Mouse (Mus musculus) cerebellum, adult 18-20 months (tissue): Measurements from ENCODE around the gene Ildr1.

Experiments
- DNase-seq, 2 experiments: peaks; one replicate each; pipeline ENCODE4 v3.0.0; 2021

The Ildr1 gene

DNA sequence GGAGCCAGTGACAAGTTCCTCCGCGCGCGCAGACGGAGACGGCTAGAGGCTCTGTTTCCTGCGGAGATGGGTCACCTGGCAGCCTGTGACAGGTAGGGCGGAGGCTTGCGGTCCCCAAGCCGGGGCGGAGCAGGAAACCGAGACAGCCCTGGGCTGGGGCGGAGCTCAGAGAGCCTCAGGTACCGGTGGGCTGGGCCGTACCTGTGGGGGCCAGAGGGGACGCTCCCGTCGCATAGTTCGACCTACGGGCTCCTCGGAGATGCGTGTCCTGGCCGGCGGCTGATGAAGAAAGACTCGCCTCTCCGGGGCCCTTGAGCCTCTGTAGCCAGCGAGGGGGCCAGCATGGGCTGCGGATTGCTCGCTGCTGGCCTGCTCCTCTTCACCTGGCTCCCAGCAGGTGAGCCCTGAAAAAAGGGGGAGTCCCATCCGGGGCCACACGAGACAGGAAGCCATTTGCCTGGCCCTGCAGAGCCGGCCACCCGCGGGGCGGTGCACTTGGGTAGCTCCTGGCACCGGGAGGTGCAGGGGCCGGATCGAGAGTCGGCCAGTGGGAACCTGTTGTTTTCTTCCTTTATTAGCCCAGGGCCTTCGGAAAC is at the start of gene Ildr1:
Gene Ildr1 (plus strand): TSS at position 161 of the 596 bp plus-strand sequence.
- peak; percentile 4 to 6 for DNase-seq

DNA sequence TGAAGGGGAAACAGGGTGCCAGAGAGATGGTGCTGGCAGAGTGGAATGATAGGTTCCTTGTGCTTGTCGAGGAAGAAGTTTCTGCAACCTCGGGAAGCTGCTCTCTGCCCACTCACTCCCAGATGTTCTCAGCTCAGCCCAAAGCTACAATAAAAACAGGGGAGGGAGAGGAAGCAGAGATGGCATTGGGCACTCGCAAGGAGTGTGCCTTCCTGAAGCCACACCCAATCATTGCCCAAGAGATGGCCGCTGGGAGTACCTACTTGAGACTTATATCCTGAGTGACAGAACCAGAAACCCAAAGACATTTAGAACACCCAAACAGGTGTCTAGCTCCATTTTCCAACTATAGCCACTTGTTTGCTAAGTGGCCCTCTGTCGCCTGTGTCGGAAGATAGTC is 48.7 kb upstream of the Ildr1 start:
- no peak for DNase-seq

DNA sequence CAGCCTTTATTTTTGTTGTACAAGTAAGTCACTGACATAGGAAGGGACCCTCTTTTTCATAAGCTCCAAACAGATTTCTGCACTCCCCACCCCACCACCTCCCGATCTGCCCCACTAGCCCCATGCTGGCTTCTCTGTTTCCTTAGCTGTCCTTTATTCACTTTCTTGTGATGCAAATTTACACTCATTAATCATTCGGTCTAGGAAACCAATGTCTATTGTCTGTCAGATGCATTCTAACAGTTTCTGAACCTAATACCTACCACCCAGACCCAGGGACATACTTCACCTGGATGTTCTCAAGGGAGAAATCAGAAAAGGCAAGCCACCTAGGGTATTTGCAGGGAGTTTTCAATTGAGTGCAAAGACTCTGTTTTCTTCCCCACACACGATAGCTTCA is 44.5 kb upstream of the Ildr1 start:
- no peak for DNase-seq

DNA sequence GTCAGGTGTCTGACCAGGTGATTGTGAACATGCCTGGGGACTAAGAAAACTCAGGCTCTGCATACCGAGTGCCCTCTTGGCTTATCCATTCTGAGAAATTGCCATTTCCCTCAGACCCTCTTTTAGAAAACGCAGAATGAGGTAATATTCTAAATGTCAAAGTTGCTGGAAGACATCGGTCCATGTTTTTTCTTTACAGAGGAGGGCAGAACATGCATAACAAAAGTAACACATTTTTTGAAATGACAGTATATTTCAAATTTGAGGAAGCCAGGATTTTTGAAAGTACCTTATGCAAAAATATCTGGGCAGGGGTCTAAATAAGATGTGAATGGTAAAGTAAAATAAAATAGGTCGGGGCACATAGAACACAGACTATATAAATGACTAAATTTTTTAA is 43.3 kb upstream of the Ildr1 start:
- no peak for DNase-seq

DNA sequence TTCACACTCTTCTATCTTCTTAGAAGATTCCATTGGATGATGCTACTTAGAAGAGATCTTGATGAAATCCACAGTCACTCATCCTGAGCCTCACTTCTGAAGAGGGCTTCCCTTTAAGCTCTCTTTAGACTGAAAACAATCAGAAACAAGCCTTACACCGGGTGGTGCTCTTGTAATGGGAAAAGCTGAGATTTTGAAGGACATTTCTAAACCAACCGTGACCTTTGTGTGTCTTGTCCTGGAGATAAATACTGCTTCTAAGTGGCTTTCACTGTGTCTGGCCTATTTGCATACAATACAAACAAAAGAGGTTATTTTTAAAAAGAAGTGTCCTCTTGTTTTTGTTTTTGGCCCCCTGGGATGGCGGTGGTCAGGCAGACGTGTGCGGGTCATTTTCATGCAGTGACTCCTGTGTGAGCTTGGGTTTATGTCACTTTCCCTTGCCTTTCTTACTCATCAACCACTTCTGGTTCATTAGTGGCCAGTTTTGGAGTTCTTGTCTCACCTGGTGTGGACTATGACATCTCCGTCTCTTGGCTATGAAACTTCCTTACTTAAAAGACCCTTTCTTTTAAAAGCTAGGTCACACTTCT is 42.5 kb upstream of the Ildr1 start:
- no peak for DNase-seq

DNA sequence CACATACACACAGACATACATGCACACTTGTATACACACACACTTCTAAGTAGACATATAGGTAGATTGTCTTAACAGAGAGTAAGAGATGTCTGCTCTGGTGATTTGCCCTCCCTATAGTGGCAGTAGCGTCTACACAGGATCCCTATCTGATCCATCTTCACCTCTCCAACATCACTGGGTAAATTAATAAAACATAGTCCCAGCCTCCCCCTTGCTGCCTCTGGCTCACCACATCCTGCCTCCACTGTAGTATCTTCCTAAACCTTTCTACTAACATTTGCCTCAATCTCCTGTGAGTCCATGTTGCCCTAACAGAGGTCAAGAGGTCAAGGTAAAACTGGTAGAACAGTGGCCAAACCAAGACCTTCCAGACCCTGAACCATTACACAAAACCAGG is 38.6 kb upstream of the Ildr1 start:
- no peak for DNase-seq

DNA sequence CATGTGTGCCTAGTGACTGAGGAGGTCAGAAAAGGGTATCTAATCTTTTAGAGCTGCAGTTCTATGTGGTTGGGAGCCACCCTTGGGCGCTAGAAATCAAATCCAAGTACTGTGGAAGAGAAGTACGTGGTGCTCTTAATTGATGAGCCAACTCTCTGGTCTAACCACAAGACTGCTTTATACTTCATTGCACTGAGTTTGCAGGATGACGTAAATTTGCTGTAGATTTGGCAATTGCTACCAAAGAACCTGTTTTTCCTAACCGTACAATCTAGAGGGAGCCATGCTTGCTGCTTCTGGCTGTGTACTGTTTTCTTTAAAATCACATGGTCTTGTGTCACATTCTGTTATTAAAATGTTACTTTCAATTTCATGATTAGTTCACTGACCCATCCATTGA is 37.9 kb upstream of the Ildr1 start:
- no peak for DNase-seq

DNA sequence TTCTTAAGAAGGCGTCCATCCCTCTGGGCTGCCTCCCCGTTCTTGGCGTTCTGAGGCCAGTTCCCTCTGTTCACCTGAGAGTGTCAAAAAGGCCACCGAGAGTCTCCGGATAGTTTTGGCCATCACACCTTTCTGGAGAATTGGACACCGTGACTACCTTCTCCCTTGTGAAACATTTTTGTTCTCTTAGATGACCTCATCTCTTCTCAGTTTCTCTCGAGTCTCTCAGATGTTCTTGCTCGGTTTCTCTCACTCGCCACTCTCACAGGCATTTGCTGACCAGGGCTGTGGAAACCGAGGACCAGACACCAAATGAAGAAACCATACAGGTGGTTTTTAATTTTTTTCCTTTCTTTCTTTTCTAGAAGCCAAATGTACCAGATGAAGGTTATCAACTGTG is 32.4 kb upstream of the Ildr1 start:
- no peak for DNase-seq

DNA sequence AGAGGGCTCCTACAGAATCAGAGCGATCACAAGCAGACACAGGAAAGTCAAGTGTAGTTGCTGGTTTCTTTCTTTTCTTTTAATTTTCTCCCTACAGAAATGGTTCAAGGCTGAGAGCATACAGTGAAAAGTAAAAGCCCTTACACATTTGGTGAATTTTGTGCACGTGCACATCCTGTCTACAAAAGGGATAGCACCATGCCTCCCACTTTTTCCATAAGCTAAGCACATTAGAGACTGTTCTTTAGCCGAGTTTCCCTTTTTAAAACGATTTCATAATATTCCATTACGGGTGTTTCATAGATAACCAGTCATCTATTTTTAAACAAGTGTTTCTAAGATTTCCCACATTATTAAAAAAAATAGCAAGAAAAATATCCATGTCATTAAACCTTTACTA is 30.3 kb upstream of the Ildr1 start:
- DNase-seq = no peak

DNA sequence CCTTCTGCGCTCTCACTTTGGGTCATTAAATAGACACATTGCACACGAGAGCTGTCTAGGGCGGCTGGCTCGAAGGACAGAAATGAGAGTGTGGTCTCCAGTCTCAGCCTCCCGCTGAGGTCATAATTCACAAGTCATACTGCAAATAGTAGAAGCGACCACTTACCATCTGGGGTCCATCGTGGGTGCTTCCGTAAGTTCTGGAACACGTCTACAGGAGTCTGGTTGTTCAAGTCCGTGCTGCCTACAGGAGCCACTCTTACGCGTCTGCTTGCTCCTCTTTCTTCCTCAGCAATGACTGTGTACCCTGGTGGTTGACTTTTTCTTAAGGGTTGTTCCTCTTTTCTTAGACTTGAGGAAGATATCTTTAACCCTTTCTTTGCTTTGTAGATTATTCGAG is 28.0 kb upstream of the Ildr1 start, which contains the start of gene Cd86:
Gene Cd86 (minus strand): TSS at position 300 of the 400 bp plus-strand sequence.
- no peak for DNase-seq

DNA sequence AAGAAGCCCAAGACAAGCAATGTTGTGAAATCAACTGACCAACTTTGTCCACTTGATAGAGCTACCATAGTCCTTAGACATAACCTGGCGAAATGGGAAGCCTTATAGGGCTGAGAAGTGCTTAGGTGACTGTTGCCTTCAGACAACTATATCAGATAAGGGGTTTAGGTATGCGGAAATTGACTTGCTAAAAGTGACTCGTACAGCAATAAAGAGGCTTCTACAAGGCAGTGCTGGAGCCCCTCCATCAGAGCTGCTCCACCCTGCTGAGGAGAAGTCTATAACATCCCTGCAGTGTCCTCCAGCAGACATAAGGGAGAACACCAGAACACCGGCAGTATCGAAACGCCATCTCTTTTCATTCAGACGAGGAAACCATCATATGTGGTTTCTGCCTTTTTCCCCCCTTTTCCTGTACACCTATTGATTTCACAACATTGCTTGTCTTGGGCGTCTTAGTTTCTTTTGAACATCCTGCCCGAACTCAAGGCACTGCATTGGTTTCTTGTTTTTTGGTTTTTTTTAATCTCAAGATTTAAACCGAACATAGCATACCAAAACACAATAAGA is 27.2 kb upstream of the Ildr1 start:
- no peak for DNase-seq

DNA sequence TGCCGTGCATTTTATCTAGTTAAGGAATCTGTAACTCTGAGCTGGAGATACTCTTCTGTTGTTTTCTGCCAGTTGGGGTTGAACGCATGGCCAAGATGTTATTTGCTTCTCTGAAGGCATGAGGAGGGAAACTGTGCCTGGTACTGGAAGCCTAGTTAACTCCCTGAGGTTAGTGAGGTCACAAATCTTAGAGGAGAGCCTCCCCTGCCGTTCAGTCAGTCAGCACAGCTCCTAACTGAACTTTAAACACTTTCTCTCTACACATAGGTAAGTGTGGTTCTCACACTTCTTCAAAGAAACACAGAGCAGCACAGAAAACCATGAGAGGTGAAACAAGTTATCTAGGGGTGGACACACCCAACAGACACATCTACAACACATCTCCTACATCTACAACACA is 23.2 kb upstream of the Ildr1 start:
- no peak for DNase-seq

DNA sequence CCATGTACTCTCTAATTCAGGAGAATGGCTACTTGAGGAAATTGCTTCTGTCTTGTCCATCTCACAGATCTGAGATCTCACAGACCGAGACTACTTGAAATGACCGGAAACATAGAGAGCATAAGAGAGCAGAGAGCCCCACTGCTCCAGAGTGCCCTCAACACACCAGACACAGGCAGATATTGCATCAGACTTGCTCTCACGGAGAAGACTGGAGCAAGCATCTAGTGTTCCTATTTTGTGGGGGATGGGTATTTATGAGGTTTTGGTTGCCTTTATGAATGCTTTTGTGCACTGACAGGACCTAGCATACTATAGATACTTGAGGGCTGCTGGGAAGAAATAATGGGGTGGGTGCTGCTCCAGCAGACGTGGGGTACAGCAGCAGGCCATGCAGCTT is 20.6 kb upstream of the Ildr1 start:
- DNase-seq = no peak

DNA sequence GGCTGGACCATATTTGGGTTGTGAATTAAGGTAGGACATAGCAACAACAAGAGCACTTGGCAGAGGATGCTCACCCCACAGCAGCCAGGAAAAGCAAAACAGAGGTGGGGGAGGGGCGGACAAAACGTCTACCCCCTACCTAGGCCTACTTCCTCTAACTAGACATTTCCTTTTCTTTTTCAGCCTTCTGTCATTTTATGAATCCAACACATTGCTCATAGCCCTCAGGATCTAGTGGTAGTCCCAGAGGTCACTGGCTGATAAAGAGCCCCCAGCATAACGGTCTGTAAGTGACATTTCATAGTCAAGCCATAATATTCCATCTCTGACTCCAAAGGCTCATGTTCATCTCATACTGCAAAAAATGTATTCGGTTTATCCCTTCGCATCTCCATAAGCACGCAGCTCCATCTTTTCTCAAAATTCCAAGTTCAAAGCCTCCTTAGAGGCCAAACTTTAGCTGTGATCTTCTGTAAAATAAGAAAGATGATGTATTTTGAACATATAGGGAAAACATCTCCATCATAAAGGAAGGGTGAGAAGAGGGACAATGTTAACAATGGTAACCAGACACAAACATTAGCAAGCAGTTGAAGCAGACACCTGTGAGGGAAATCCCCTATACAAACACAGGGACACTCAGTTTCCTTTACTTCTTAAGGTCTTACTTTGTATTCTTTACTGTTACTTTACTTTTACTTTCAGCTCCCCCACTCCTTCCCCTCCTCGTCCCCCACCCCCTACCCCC is 19.1 kb upstream of the Ildr1 start:
- no peak for DNase-seq

DNA sequence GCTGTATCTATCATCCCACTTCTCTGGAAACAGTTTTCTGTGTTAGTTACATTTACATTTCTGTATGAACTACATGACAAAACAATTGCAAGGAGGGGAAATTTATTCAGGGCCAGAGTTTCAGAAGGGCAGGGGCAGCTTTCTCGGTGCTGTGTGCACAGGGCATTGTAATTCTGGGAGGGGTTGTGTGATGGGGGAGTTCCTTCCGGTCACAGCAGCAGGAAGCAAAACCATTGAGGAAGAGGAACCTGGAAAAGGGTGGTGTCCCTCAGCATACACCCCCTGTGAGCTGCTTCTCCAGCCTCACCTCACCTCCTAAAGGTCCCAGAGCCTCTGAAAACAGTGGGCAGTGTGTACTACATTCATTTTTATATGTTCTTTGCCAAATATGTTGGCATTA is 18.5 kb upstream of the Ildr1 start:
- no peak for DNase-seq

DNA sequence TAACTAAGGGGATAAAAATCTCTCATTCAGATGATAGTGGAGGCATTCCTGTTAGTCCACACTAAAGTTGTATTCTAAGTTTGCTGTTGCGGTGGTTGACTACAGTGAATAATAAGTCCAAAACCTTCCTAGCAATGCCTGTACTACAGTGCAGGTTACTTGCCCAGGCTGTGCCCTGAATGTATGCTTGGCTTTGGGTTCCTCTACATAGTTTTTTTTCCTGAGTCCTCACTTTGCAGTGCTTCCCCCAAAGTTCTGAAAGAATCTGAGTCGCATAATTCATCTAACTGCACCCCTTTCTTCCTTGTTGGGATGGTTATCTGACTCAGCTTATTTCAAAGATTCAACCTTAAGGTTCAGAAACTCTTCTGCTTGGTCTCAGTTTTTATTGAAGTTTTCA is 17.9 kb upstream of the Ildr1 start:
- DNase-seq = no peak

DNA sequence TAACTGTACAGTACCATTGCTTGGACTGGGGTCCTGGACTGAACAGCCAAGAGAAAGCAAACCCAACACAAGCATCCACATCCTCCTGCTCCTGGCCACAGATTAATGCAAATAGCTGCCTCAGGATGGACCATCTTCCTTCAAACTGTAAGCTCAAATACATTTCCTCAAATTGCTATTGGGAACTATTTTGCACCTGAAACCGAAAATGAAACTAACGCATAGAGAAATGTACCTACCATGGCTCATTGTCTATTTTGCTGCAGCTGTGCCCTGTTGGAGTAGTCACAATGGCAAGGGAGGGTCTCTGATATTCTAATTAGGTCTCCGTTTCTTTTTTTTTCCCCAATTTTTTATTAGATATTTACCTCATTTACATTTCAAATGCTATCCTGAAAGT is 11.9 kb upstream of the Ildr1 start:
- no peak for DNase-seq

DNA sequence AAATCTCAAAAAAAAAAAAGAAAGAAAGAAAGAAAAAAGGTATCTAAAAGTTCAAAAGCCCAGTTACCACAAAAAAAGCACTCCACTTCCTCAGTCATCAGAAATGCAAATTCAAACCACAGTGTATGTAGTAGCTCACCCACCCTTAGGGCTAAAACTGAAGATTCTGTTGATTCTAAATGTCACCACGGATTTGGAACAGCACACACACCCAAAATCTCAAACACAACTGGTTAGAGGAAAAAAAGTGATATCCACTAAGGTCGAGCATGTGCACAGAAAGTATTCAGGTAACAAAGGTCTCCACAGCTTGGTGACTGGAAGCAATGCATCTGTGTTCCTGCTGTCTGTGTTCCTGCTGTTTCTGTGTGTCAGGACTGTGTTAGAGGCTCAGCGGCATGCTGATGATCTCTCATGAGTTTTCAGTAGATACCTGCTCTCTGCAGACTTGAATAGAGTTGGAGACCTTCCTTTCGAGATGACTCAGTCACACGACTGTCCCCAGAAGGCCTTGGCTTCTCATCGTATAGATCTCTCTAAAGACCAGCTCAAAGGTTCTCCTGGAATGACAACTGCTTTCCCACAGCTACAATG is 9.4 kb upstream of the Ildr1 start:
- DNase-seq = no peak

DNA sequence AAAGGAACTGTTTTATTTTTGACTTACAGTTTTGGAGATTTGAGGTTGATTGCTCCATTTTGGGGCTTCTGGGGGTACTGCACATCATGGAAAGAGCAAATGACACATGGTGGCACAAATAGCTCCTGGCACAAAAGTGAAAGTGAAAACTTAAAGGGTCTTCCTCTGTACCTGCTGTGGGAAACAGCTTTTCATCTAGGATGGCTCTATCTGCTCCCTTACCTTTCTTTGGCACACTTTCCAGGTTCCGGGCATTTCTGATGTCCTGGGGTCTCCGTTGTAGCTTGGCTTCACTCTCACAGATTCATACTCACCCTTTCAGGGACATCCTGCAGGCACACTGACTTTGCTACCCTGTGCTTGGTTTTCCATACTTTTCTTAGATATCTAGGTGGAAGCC is 5.7 kb upstream of the Ildr1 start:
- DNase-seq = no peak

DNA sequence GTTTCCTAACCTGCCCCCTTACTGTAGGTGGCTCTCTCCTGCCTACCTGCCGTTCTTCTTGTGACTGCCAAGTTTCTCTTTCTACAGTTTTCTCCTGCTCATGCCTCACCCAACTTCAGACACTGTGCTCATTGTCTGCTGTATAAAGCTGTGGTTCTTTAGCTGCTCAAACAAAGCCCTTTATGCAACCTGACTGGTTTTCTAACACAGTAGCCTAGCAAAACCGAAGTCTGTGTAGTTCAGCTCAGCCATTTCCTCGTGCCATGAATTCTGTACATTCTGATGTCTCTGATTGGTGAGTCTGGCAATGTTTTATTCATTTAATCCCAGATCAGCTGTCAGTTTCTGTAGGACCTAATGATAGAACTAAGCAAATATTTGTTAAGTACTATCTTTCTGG is 2.3 kb upstream of the Ildr1 start:
- DNase-seq = no peak

DNA sequence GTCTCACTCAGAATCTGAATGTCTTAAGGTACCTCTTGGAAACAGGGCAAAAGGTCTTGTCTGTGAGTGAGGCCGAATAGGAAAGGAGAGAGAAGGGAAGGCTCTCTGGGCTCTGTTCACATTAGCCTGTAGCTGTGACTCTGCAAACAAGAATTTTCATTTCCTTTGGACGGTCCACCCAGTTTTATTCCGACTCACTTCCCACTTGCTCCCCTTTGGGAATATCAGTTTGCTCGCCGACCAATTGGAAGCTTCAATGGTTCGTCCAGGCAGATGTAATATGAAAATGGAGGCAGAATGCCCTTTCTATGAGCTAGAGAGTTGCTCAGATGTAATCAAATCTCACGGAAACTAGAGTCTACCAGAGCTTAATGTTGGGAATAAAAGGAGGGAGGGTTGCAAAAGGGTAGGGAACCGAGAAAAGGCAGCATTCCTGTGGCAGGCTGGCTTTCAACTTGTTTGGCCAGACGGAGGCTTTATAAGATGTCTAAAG is 1.1 kb downstream of the Ildr1 start:
- no peak for DNase-seq

DNA sequence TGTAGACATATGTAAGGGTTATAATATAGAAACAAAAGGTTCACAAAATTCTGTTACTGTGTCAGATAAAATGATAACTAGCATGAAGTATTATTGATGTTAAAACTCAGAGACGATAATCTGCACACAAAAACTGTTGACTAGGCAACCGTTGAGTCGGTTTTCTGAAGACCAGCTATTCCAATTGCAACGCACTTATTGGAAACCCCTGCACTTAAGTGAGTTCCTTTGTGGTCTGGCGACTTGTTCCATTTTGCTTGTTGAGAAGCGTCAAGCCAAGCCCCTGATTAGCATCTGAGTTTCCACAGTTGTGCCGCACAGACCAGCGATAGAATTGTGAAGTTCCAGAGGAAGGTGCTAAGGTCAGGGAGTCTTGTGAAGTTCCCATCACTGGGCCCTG is 3.6 kb downstream of the Ildr1 start:
- no peak for DNase-seq

DNA sequence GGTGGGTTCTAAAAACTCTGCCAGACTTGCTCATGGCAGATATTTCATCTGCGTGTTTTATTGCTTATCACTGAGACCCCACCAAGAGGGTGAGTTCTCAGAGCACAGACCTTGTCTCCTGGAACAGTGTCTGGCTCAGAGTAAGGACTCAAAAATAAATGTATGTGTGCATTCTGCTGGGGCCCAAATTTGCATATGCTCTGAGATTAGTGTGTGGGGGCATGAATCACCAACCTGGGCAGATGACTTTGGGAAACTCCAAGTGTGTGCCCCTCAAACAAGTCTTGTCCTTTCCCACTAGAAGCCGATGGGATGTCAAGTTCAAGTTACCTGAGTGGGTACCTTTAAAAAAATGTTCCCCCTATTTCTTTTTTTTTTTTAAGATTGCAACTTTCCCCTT is 6.7 kb downstream of the Ildr1 start:
- DNase-seq = no peak
